Mouse (Mus musculus): ENCODE measurements around the gene Fndc3b. TPM values are rescaled to one million over a fixed set of nuclear protein-coding genes. Genes with fewer than 3 reads are reported as not detected.

Gene Fndc3b
- polyA plus RNA-seq, 1 experiment from 2014 or later: 14.9 TPM

GRCm38 (mm10) chr3:27475899-27476298 is 235.2 kb downstream of the Fndc3b start:
- no peak overlapping the region for H3K4me2 ChIP-seq (ENCODE audit: low read depth, low read length)
- H3K9ac ChIP-seq (replicated peaks): no peak overlapping the region
- H3K27me3 ChIP-seq (ENCODE audit: insufficient read depth, low read length): no peaks in the 10 kb centered on the region
- no peak overlapping the region for H3K4me3 ChIP-seq (ENCODE audit: low read depth, low read length)
- no peak for ATAC-seq
- DNase-seq: no peak
- H3K4me1 ChIP-seq (ENCODE audit: insufficient read depth): no peaks in the 10 kb centered on the region
- no peaks in the 10 kb centered on the region for H3K9me3 ChIP-seq (ENCODE audit: low read length)
- WGBS (ENCODE audit: insufficient replicate concordance): 80% methylated on average over 7 of the region's 7 CpGs
- peaks cover 37% of the 10 kb centered on the region for H3K36me3 ChIP-seq (replicated peaks; ENCODE audit: insufficient read depth, low read length)
- no peak overlapping the region for H3K27ac ChIP-seq (ENCODE audit: low read depth)
- TF ChIP-seq CTCF (IDR thresholded peaks at IDR 0.05; ENCODE audit: low read depth): no peak
- no peak for TF ChIP-seq EP300 (IDR thresholded peaks at IDR 0.05; ENCODE audit: low read depth)

DNA sequence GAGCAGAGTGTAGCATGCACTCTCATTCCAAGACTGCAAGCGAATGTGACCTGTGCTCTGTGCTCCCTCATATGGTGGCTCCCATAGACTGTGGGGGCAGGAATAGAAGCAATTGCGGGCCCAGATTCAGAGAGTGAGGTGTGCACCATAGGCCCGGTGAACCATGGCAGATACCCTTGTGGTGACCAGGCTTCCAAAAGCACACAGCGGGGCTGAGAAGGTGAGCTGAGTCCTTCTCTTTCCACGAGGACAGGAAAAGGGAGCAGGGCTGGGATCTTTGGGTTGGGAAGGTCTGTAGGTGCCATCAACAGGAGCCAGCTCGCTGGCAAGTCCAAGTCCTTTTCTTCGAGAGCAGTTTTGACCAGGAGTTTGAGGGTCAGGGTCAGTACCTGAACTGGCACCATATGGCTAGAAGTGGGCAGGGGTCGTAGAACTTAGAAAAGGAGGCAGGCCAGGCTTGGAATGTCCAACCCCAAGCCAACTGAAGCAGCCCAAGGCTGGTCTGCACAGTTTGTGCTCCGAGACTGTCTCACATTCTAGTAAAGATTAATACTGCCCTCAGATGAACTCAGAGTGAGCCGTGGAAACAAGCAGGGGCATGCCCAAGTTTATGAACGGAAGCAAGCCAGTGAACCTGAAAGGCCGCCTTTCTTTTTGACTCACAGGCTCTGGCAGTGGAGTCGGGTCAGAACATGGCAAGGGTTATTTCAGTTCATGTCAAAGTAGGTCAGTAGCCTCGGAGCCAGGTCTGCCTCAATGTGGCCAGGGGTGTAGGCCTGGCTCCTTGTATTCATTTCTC is 237.1 kb downstream of the Fndc3b start:
- H3K4me2 ChIP-seq (ENCODE audit: low read depth, low read length): no peak overlapping the region
- no peak overlapping the region for H3K27ac ChIP-seq (ENCODE audit: low read depth)
- H3K27me3 ChIP-seq (ENCODE audit: insufficient read depth, low read length): no peaks in the 10 kb centered on the region
- ATAC-seq (0 out of 2 replicates have a peak, but pooled peaks have one; percentile 16), DNase-seq (no peak)
- no peak overlapping the region for H3K4me3 ChIP-seq (ENCODE audit: low read depth, low read length)
- H3K9me3 ChIP-seq (ENCODE audit: low read length): no peaks in the 10 kb centered on the region
- H3K36me3 ChIP-seq (replicated peaks; ENCODE audit: insufficient read depth, low read length): peaks cover 29% of the 10 kb centered on the region
- WGBS (ENCODE audit: insufficient replicate concordance): 86% methylated on average over 14 of the region's 14 CpGs
- TF ChIP-seq CTCF (IDR thresholded peaks at IDR 0.05; ENCODE audit: low read depth): no peak
- TF ChIP-seq EP300 (IDR thresholded peaks at IDR 0.05; ENCODE audit: low read depth): no peak
- H3K4me1 ChIP-seq (ENCODE audit: insufficient read depth): no peaks in the 10 kb centered on the region
- no peak overlapping the region for H3K9ac ChIP-seq (replicated peaks)

GRCm38 (mm10) chr3:27472846-27473245 is 238.3 kb downstream of the Fndc3b start:
- Histone ChIP-seq H3K36me3 (replicated peaks; ENCODE audit: insufficient read depth, low read length) (peaks cover 30% of the 10 kb centered on the region), H3K4me2 (ENCODE audit: low read depth, low read length) (no peak overlapping the region), H3K27ac (ENCODE audit: low read depth) (no peak overlapping the region), H3K4me1 (ENCODE audit: insufficient read depth) (no peaks in the 10 kb centered on the region), H3K27me3 (ENCODE audit: insufficient read depth, low read length) (no peaks in the 10 kb centered on the region), H3K9me3 (ENCODE audit: low read length) (no peaks in the 10 kb centered on the region), H3K9ac (replicated peaks) (no peak overlapping the region), H3K4me3 (ENCODE audit: low read depth, low read length) (no peak overlapping the region)
- TF ChIP-seq EP300 (IDR thresholded peaks at IDR 0.05; ENCODE audit: low read depth) (no peak), CTCF (IDR thresholded peaks at IDR 0.05; ENCODE audit: low read depth) (peak; percentile 50)
- WGBS (ENCODE audit: insufficient replicate concordance): 79% methylated on average over 3 of the region's 3 CpGs
- no peak for ATAC-seq
- DNase-seq: no peak

- H3K4me2 ChIP-seq (ENCODE audit: low read depth, low read length): no peak overlapping the region
- ATAC-seq (no peak), DNase-seq (no peak)
- H3K9me3 ChIP-seq (ENCODE audit: low read length): no peaks in the 10 kb centered on the region
- H3K4me3 ChIP-seq (ENCODE audit: low read depth, low read length): no peak overlapping the region
- no peaks in the 10 kb centered on the region for H3K27me3 ChIP-seq (ENCODE audit: insufficient read depth, low read length)
- no peaks in the 10 kb centered on the region for H3K4me1 ChIP-seq (ENCODE audit: insufficient read depth)
- WGBS (ENCODE audit: insufficient replicate concordance): 78% methylated on average over 8 of the region's 8 CpGs
- TF ChIP-seq CTCF (IDR thresholded peaks at IDR 0.05; ENCODE audit: low read depth) (no peak), EP300 (IDR thresholded peaks at IDR 0.05; ENCODE audit: low read depth) (no peak)
- peaks cover 22% of the 10 kb centered on the region for H3K36me3 ChIP-seq (replicated peaks; ENCODE audit: insufficient read depth, low read length)
- no peak overlapping the region for H3K27ac ChIP-seq (ENCODE audit: low read depth)
- H3K9ac ChIP-seq (replicated peaks): no peak overlapping the region
Measured at GRCm38 (mm10) chr3:27470781-27471180, 240.3 kb downstream of the Fndc3b start.

GRCm38 (mm10) chr3:27469971-27470370 is 241.1 kb downstream of the Fndc3b start:
- no peak for TF ChIP-seq CTCF (IDR thresholded peaks at IDR 0.05; ENCODE audit: low read depth)
- no peak for TF ChIP-seq EP300 (IDR thresholded peaks at IDR 0.05; ENCODE audit: low read depth)
- ATAC-seq (no peak), DNase-seq (no peak)
- H3K27ac ChIP-seq (ENCODE audit: low read depth): no peak overlapping the region
- H3K27me3 ChIP-seq (ENCODE audit: insufficient read depth, low read length): no peaks in the 10 kb centered on the region
- no peaks in the 10 kb centered on the region for H3K4me1 ChIP-seq (ENCODE audit: insufficient read depth)
- H3K4me3 ChIP-seq (ENCODE audit: low read depth, low read length): no peak overlapping the region
- WGBS (ENCODE audit: insufficient replicate concordance): 86% methylated on average over 8 of the region's 8 CpGs
- no peaks in the 10 kb centered on the region for H3K9me3 ChIP-seq (ENCODE audit: low read length)
- no peak overlapping the region for H3K9ac ChIP-seq (replicated peaks)
- H3K36me3 ChIP-seq (replicated peaks; ENCODE audit: insufficient read depth, low read length): peaks cover 28% of the 10 kb centered on the region
- H3K4me2 ChIP-seq (ENCODE audit: low read depth, low read length): no peak overlapping the region

- TF ChIP-seq CTCF (IDR thresholded peaks at IDR 0.05; ENCODE audit: low read depth) (peak; percentile 47), EP300 (IDR thresholded peaks at IDR 0.05; ENCODE audit: low read depth) (no peak)
- no peaks in the 10 kb centered on the region for H3K4me1 ChIP-seq (ENCODE audit: insufficient read depth)
- H3K9me3 ChIP-seq (ENCODE audit: low read length): no peaks in the 10 kb centered on the region
- H3K4me2 ChIP-seq (ENCODE audit: low read depth, low read length): no peak overlapping the region
- WGBS (ENCODE audit: insufficient replicate concordance): 79% methylated on average over 11 of the region's 11 CpGs
- ATAC-seq (no peak), DNase-seq (peak; percentile 56)
- H3K9ac ChIP-seq (replicated peaks): no peak overlapping the region
- no peak overlapping the region for H3K4me3 ChIP-seq (ENCODE audit: low read depth, low read length)
- H3K36me3 ChIP-seq (replicated peaks; ENCODE audit: insufficient read depth, low read length): peaks cover 34% of the 10 kb centered on the region
- H3K27me3 ChIP-seq (ENCODE audit: insufficient read depth, low read length): no peaks in the 10 kb centered on the region
- H3K27ac ChIP-seq (ENCODE audit: low read depth): no peak overlapping the region
Measured at GRCm38 (mm10) chr3:27467505-27468020, 243.5 kb downstream of the Fndc3b start.

All from liver, postnatal 0 days (tissue).